Mouse (Mus musculus) brain, adult 2 months (tissue): ENCODE data around the gene Nav2.
A peak's percentile ranks its signal among the peaks of the same experiment; 100 is the strongest.

ENCODE experiments used
- DNase-seq: peaks from one replicate; pipeline ENCODE4 v3.0.0; 2011; ENCODE audit warnings: low read depth, low spot score

Nav2 gene

DNA sequence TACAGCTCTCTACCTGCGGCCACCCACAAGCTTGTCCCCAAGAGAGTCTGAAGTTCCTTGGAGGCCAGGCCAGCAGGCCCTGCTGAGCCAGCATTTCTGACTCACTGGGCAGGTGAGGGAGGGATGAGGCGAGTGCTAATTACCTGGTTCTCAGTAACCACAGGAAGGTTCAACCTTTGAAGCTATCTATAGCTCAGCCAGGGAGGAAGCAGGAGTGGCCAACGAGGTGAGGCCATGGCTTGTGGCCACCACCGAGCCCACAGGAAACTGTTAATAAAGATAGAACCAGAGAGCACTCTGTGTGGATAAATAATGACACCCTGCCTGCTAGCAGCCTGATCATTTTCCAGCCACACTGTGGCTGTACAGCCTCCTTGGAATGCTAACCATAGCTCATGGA, 294.5 kb downstream of the Nav2 start:
- DNase-seq = peak; percentile 39

- DNase-seq = peak; percentile 78
Measured at GRCm38 (mm10) chr7:49204856-49205255, 296.3 kb downstream of the Nav2 start.

- no peak for DNase-seq
Measured at GRCm38 (mm10) chr7:49205551-49205950, 297.0 kb downstream of the Nav2 start.

DNA sequence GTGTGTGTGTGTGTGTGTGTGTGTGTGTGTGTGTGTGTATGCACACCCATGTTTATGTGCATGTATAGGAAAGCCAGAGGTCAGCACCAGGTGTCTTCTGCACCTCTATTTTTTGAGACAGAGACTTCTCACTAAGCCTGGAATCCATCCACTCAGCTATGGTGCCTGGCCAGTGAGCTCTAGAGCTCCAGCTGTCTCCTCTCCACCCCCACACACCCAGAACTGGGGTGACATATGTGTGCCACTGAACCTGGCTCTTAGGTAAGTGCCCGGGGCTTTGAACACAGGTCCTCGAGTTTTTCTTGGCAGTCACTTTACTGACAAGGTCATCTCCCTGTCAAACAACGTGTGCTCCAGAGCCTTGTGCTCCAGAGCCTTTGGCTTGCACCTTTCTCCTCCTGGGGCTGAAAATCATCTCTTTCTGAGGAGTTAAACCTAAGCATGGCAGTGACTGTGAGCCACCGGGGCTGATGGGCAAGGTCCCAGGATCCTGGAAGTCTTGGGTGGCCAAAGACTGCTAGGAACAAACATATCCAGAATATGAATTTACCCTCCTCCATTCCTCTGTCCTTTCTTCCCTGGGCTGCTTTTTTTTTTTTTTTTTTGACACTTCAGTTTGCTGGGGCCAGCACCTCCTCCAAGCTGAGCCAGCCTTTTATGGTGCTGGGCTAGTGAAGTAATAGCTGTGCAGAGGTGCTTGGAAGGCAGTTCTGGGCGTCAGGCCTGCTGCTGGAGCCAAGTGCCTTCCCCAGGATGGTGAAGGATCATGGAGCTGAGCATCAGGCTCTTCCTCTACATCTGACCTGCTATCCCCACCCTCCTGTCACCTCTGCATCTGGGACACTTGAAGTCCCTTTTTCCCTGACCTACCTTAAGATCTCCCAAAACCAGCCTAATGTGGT, 298.5 kb downstream of the Nav2 start:
- peak; percentile 69 for DNase-seq

DNA sequence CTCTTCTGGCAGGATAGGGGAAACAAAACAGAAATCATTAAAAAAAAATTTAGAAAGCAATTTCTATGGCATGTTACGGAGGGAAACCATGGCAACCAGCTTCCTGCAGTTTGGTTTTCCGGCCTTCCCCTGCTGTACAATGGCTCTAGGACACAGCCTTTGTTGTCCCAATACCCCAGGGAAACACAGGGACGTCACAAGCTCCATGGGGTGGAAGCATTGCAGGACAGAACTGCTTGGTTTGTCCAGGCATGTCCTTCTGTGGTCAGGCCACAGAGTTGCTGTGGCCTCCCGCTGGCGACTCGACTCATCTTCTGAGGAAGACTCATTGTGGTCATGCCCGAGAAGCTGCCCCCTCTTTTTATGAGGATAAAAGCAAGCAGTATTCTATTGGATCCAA, 301.0 kb downstream of the Nav2 start:
- DNase-seq = peak; percentile 27

DNA sequence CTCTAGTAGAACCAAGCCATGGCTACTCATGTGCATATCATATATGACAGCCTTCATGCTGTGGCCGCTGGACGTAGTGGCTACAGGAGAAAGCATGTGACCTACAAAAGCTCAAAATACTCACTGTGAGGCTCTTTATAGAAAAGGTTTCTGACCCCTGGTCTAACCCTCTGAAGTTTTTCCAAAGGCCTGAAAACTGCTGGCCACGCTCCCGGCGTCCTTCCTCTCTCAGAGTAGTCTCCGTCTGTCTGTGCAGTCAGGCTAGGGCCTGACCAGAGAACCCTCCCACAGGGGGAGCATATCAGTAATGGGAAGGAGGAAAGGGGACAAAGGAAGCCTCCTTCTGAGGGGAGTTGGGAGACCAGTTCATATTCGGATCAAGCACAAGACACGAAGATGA, 302.2 kb downstream of the Nav2 start:
- no peak for DNase-seq

DNA sequence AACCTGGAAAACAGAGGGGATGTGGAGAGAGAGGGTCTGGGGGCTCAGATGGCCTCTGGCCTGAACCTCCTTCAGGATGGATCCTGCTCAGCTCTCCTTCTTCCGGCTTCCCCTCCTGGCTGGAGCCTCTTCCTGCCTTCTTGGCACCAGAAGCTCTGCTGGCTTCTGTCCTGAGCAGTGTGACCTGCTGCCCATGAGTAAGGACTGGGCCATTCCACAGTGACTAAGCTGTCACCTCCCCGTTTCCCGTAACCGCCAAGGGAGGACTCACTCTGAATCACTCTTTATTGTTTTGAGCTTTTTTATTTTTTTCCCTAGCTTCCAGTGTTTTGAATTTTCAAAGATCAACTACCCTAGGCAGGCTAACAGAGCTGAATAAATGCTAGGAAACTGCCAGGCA, 304.5 kb downstream of the Nav2 start:
- DNase-seq = peak; percentile 84

DNA sequence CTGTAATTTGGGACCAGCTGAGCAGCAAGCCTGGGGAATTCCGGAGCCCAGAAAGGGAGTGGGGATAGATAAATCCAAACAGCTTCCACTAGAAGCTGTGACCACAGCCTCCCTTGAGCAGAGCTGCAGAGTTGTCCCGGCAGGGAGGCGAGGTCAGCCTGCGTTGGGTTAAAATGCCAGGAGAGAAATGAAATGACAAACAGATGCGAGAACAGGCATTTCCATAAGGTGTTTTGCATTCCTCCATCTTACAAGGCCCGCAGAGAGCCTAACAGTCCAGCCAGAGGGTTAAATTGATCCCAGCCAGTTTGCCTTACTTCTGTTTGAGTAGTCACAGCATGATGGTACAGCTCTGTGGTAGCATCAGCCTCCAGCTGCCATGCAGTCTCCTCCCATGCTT, 309.3 kb downstream of the Nav2 start:
- DNase-seq = no peak

DNA sequence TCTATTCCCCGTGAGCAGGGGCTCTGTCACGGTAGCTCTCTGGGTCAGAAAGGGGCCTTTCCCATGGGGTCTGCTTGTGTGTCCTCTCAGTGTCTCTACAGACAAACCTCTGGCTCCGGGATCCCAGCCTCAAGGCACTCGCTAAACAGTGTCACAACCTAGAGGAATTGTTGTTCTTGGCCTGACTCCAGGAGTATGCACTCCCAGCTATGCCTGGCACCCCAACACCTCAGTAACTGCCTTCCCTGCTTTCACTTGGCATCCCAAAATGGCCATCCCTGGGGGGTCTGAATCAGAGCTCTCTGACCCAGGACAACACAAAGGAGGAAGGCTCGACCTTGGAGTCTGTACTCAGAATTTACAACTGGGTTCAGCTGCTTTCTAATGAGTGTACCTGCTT, 317.2 kb downstream of the Nav2 start:
- no peak for DNase-seq

- no peak for DNase-seq
Measured at GRCm38 (mm10) chr7:49232969-49233368, 324.5 kb downstream of the Nav2 start.

- DNase-seq = no peak
Measured at GRCm38 (mm10) chr7:49234288-49234687, 325.8 kb downstream of the Nav2 start.

DNA sequence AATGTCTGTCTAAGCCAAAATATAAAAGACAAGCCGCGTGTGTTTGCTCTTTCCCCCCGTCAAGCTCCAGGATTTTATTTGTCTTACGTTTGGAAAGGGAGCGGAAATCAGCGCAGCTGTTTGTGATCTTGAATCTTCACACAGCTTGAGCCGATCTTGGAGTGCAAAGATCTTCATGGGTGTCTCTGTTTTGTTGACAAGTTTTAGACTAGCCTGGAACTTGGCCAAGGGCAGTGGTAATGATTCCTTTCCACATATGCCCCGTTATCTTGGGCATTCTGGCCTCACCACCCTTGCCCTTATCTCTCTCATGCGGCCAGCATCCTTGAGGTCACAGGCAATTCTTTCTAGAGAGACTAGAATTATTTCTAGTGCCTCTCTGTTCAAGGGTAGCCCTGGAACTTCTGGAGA, 326.8 kb downstream of the Nav2 start:
- no peak for DNase-seq

- no peak for DNase-seq
Measured at GRCm38 (mm10) chr7:49235821-49236220, 327.3 kb downstream of the Nav2 start.

- no peak for DNase-seq
Measured at GRCm38 (mm10) chr7:49240461-49240860, 331.9 kb downstream of the Nav2 start.

GRCm38 (mm10) chr7:49241229-49241751, 332.8 kb downstream of the Nav2 start:
- DNase-seq = no peak

GRCm38 (mm10) chr7:49242261-49242660, 333.7 kb downstream of the Nav2 start:
- no peak for DNase-seq

- no peak for DNase-seq
Measured at GRCm38 (mm10) chr7:49243079-49243478, 334.6 kb downstream of the Nav2 start.

DNA sequence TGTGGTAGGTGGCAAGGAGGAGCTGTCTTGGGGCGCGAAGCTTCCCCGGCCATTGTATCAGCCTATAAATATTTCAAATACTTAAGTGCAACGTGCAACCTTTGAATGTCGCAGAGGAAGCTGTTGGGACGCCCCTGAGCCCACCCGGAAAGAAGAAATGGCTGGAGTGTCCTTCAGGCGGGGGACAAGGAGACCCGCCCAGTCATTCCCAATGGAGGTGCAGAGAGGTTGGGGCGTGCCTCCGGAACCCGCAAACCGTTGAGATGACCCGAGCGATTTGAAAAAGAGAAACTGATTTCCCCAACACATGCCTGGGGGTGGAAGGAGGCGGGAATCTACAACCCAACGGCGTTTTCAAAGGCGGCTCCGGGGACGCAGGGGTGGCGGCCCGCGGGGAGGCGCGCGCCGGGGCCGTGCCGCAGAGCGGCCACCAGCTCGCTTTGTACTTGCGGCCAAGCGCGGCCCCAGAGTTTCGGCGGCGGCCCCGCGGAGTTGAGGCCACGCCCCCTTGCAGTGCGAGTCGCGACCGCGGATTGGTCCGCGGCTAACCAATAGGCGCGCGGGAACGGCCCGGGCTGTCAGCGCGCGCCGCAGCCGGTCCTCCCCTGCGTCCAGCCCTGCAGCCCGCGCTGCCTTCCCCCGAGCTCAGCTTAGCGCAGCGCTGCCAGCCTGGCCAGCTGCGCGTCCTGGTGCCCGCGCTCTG, 337.2 kb downstream of the Nav2 start:
- DNase-seq = peak; percentile 97

DNA sequence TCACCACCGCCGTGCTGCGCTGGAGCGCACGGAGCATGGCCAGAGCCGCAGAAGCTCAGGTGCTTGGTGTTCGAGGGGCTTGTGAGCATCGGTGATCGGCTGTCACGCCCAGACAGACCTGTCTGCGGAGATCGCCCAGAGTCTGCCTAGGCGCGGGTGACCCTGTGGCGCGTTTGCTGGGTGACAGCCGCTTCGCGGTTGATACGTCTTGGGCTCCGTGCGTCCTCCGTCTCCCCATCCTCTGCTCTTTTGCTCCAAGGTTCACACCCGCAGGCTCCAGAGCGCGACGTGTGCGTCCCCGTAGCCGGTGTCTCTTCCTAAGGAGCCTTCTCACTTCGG, 337.7 kb downstream of the Nav2 start:
- no peak for DNase-seq

GRCm38 (mm10) chr7:49246584-49247481, 338.3 kb downstream of the Nav2 start:
- peak; percentile 60 for DNase-seq

GRCm38 (mm10) chr7:49247744-49248331, 339.3 kb downstream of the Nav2 start:
- DNase-seq = peak; percentile 96
